Mouse (Mus musculus): ENCODE measurements at regions not wholly inside any gene's neighbourhood (a gene's known extent, or its start where the extent isn't known, plus 50 kb on each side); places are given as distances from the start of the nearest gene placed in this dataset.

DNA sequence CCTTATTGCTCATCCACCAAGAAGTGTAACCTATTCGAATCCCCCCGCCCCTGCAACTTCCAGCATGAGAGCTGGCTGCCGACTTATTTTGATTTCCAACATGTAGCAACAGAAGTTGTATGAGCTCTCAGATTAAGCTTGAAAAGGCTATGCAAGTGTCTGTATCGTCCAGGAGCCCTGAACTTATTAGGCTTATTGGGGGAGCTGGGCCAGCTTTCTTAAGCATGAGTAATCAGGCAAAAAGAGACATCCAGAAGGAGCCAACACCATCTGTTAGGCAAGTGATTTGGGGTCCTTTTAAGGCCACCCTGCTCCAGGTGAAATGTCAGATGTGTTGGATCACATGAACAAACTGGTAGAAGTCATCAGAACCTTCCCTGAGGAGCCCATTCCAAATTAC lies 1481.0 kb upstream of the Gm6569 start:
- TF ChIP-seq POLR2A (IDR thresholded peaks at IDR 0.05; ENCODE audit: insufficient read depth, low read depth, low read length): no peak
- no peak for TF ChIP-seq CTCF (IDR thresholded peaks at IDR 0.05)
- no peak for TF ChIP-seq EP300 (IDR thresholded peaks at IDR 0.05; ENCODE audit: insufficient read depth, low read depth, low read length)

Data from heart, adult 2 months (tissue).